In genomic region chr6:125089521-125090321, GRCm38 (mm10) we compare ENCODE assay signal across 8 mouse cellular contexts. TPM values are rescaled to one million over a fixed set of nuclear protein-coding genes. Genes with fewer than 3 reads are reported as not detected.
DNase-seq lines count a peak whose midpoint lies in the region; ATAC-seq and TF ChIP-seq lines count a peak whose summit lies in the region.

No protein-coding gene starts in this region.

- WGBS in forebrain, embryonic 11.5 days, result 4% methylated on average over 15 of the region's 15 CpGs
- 4% methylated on average over 15 of the region's 15 CpGs for WGBS in heart, embryonic 14.5 days
- WGBS in kidney, postnatal 0 days, result 4% methylated on average over 15 of the region's 15 CpGs
- WGBS in liver, embryonic 11.5 days, result 6% methylated on average over 15 of the region's 15 CpGs

- no peaks in the 10 kb centered on the region for H3K79me2 ChIP-seq in myocyte (ENCODE audit: control insufficient read depth, insufficient read depth)

- H3K27me3 ChIP-seq in E14TG2a.4 (ENCODE audit: insufficient read depth, low read length) (no peaks in the 10 kb centered on the region), myocyte (ENCODE audit: control insufficient read depth, insufficient read depth, insufficient read length) (no peaks in the 10 kb centered on the region)
- no peaks in the 10 kb centered on the region for H3K27me3 ChIP-seq in forebrain, embryonic 11.5 days (ENCODE audit: control insufficient read depth, insufficient read depth, low read length)
- no peaks in the 10 kb centered on the region for H3K27me3 ChIP-seq in heart, embryonic 14.5 days (ENCODE audit: control insufficient read depth, insufficient read depth, low read length)
- no peaks in the 10 kb centered on the region for H3K27me3 ChIP-seq in kidney, postnatal 0 days (ENCODE audit: insufficient read depth, low read length)
- no peaks in the 10 kb centered on the region for H3K27me3 ChIP-seq in liver, embryonic 11.5 days (replicated peaks; ENCODE audit: control insufficient read depth, insufficient read depth, low read length)

- peak overlapping the region; percentile 66 for H3K4me3 ChIP-seq in E14TG2a.4 (replicated peaks; ENCODE audit: low read length)
- peak overlapping the region; percentile 11; the same call in 1 of the 2 replicates for H3K4me3 ChIP-seq in forebrain, embryonic 11.5 days (ENCODE audit: low read depth, low read length)
- H3K4me3 ChIP-seq in heart, embryonic 14.5 days (ENCODE audit: control insufficient read depth in 1 of 2, insufficient read depth in 1 of 2, low read depth in 1 of 2, low read length in 2 of 2), result peak overlapping the region; percentile 16 to 29
- peak overlapping the region; percentile 19; the same call in 1 of the 2 replicates for H3K4me3 ChIP-seq in kidney, postnatal 0 days (replicated peaks; ENCODE audit: low read depth, low read length)
- H3K4me3 ChIP-seq in liver, embryonic 11.5 days (ENCODE audit: low read depth, low read length), result peak overlapping the region; percentile 30; the same call in 1 of the 2 replicates
- no peak overlapping the region for H3K4me3 ChIP-seq in myocyte

- TF ChIP-seq POLR2A in myocyte (IDR thresholded peaks at IDR 0.05; ENCODE audit: insufficient read length, low read depth), result no peak

- peak overlapping the region; percentile 48 for H3K4me2 ChIP-seq in forebrain, embryonic 11.5 days (ENCODE audit: low read depth, low read length, severe bottlenecking)
- peak overlapping the region; percentile 62 for H3K4me2 ChIP-seq in heart, embryonic 14.5 days (ENCODE audit: low read length)
- H3K4me2 ChIP-seq in kidney, postnatal 0 days (ENCODE audit: low read length), result peak overlapping the region; percentile 49
- H3K4me2 ChIP-seq in liver, embryonic 11.5 days, result peak overlapping the region; percentile 65
- peak overlapping the region; percentile 80 for H3K4me2 ChIP-seq in myocyte (ENCODE audit: low read depth)

- H3K9ac ChIP-seq in forebrain, embryonic 11.5 days (ENCODE audit: low read length), result peak overlapping the region; percentile 57
- peak overlapping the region; percentile 66 for H3K9ac ChIP-seq in heart, embryonic 14.5 days (ENCODE audit: low read length)
- H3K9ac ChIP-seq in kidney, postnatal 0 days (ENCODE audit: low read depth, low read length), result peak overlapping the region; percentile 6; the same call in 1 of the 2 replicates
- peak overlapping the region; percentile 66 for H3K9ac ChIP-seq in liver, embryonic 11.5 days (ENCODE audit: low read depth, low read length)

- peaks cover 85% of the 10 kb centered on the region for H3K4me1 ChIP-seq in E14TG2a.4 (replicated peaks; ENCODE audit: low read depth, low read length)
- H3K4me1 ChIP-seq in forebrain, embryonic 11.5 days (replicated peaks; ENCODE audit: control insufficient read depth, insufficient read depth, low read length), result peaks cover 23% of the 10 kb centered on the region
- H3K4me1 ChIP-seq in heart, embryonic 14.5 days (ENCODE audit: control insufficient read depth in 2 of 2, insufficient read depth in 2 of 2, low read length in 2 of 2), result peaks cover 17 to 26% of the 10 kb centered on the region in 2 experiments
- peaks cover 17% of the 10 kb centered on the region for H3K4me1 ChIP-seq in kidney, postnatal 0 days (replicated peaks; ENCODE audit: insufficient read depth, low read length)
- H3K4me1 ChIP-seq in liver, embryonic 11.5 days (replicated peaks; ENCODE audit: control insufficient read depth, insufficient read depth, low read length), result peaks cover 26% of the 10 kb centered on the region

- H3K36me3 ChIP-seq in E14TG2a.4 (ENCODE audit: insufficient read depth, low read length) (no peaks in the 10 kb centered on the region), myocyte (ENCODE audit: control insufficient read depth, insufficient read depth) (no peaks in the 10 kb centered on the region)
- no peaks in the 10 kb centered on the region for H3K36me3 ChIP-seq in forebrain, embryonic 11.5 days (ENCODE audit: control insufficient read depth, insufficient read depth, low read length)
- H3K36me3 ChIP-seq in heart, embryonic 14.5 days (ENCODE audit: control insufficient read depth, insufficient read depth, low read length), result no peaks in the 10 kb centered on the region
- H3K36me3 ChIP-seq in kidney, postnatal 0 days (ENCODE audit: insufficient read depth, low read length), result no peaks in the 10 kb centered on the region
- no peaks in the 10 kb centered on the region for H3K36me3 ChIP-seq in liver, embryonic 11.5 days (ENCODE audit: control insufficient read depth, insufficient read depth, low read length)

- peak; percentile 68 for DNase-seq in c-Kit-positive CD71-positive TER-119-positive erythroid progenitor cells, embryonic 14.5 days (ENCODE audit: low spot score)
- DNase-seq in forebrain, embryonic 11.5 days (ENCODE audit: low spot score), result peak; percentile 83
- peak; percentile 94 for DNase-seq in kidney, postnatal 0 days (ENCODE audit: low spot score)
- DNase-seq in liver, embryonic 11.5 days (ENCODE audit: low spot score), result peak; percentile 75
- DNase-seq in testis, postnatal 10 days (ENCODE audit: low spot score), result peak; percentile 87

- peaks cover 7% of the 10 kb centered on the region for H3K9me3 ChIP-seq in E14TG2a.4 (ENCODE audit: low read length)
- no peaks in the 10 kb centered on the region for H3K9me3 ChIP-seq in forebrain, embryonic 11.5 days (ENCODE audit: control insufficient read depth, low read length)
- H3K9me3 ChIP-seq in heart, embryonic 14.5 days (ENCODE audit: control insufficient read depth, low read length), result no peaks in the 10 kb centered on the region
- H3K9me3 ChIP-seq in kidney, postnatal 0 days (replicated peaks; ENCODE audit: low read length), result no peaks in the 10 kb centered on the region
- no peaks in the 10 kb centered on the region for H3K9me3 ChIP-seq in liver, embryonic 11.5 days (ENCODE audit: control insufficient read depth, low read length)

- H3K27ac ChIP-seq in forebrain, embryonic 11.5 days (ENCODE audit: low read depth, low read length), result peak overlapping the region; percentile 94
- peak overlapping the region; percentile 94 to 97 for H3K27ac ChIP-seq in heart, embryonic 14.5 days (replicated peaks in 1 of 2; ENCODE audit: control insufficient read depth in 1 of 2, insufficient read depth in 1 of 2, low read depth in 2 of 2, low read length in 2 of 2)
- H3K27ac ChIP-seq in kidney, postnatal 0 days, result peak overlapping the region; percentile 92
- H3K27ac ChIP-seq in liver, embryonic 11.5 days (ENCODE audit: low read depth, low read length), result peak overlapping the region; percentile 88

- no peak overlapping the region for H3ac ChIP-seq in myocyte (ENCODE audit: control insufficient read depth, insufficient read length)

- peak; percentile 76 for ATAC-seq in forebrain, embryonic 11.5 days (replicated peaks; ENCODE audit: low FRiP score)
- ATAC-seq in heart, embryonic 14.5 days (ENCODE audit: insufficient number of reproducible peaks, insufficient read depth, low FRiP score, low read depth), result peak; percentile 72
- peak; percentile 65 for ATAC-seq in kidney, postnatal 0 days (replicated peaks; ENCODE audit: low FRiP score, low read depth)
- peak; percentile 64 for ATAC-seq in liver, embryonic 11.5 days (replicated peaks; ENCODE audit: low FRiP score)

- no peak for TF ChIP-seq CTCF in E14TG2a.4 (conservative IDR thresholded peaks at IDR 0.05; ENCODE audit: low read length)
- TF ChIP-seq CTCF in kidney, postnatal 0 days (IDR thresholded peaks at IDR 0.05; ENCODE audit: low read depth), result peak; percentile 28

TF ChIP-seq in myocyte, 11 proteins besides CTCF, POLR2A, EP300 and RAD21:
- TF ChIP-seq MYOD1 (IDR thresholded peaks at IDR 0.05; ENCODE audit: control insufficient read depth in 1 of 3, insufficient read length in 2 of 3, low read depth in 2 of 3) (peak in 1 of 3 experiments; percentile 9), MYOG (IDR thresholded peaks at IDR 0.05; ENCODE audit: control insufficient read depth in 1 of 3, insufficient read depth in 1 of 3, insufficient read length in 2 of 3, low read depth in 2 of 3) (peak in 1 of 3 experiments; percentile 30), E2F4 (IDR thresholded peaks at IDR 0.05; ENCODE audit: insufficient read depth) (no peak)

RNA-seq across cellular contexts. Expression of gene Chd4, which starts 6.1 kb away (rescaled TPM):
- polyA plus RNA-seq in forebrain, embryonic 11.5 days (2014; fragmentation: Nextera tagmentation; extraction: Ambion mirVana), result 124 and 131 TPM in 2 replicates
- polyA plus RNA-seq in heart, embryonic 14.5 days (2014; fragmentation: Nextera tagmentation; extraction: Ambion mirVana), result 58.6 and 67.4 TPM in 2 replicates
- 60.7 and 64.2 TPM in 2 replicates for polyA plus RNA-seq in kidney, postnatal 0 days (2015; fragmentation: Nextera tagmentation; extraction: Ambion mirVana)
- polyA plus RNA-seq in liver, embryonic 11.5 days (2014; fragmentation: Nextera tagmentation; extraction: Ambion mirVana), result 62.5 and 71.6 TPM in 2 replicates
- 133 TPM for polyA plus RNA-seq in myocyte (2012; fragmentation: generic; extraction: Trizol)

RNA-seq across cellular contexts. Expression of gene Lpar5, which starts 22.0 kb away (rescaled TPM):
- polyA plus RNA-seq in forebrain, embryonic 11.5 days (2014; fragmentation: Nextera tagmentation; extraction: Ambion mirVana), result 0.21 and 0.36 TPM in 2 replicates
- polyA plus RNA-seq in heart, embryonic 14.5 days (2014; fragmentation: Nextera tagmentation; extraction: Ambion mirVana), result 0.36 TPM in 1 of 2 replicates, not detected in the other
- 0.29 and 0.30 TPM in 2 replicates for polyA plus RNA-seq in kidney, postnatal 0 days (2015; fragmentation: Nextera tagmentation; extraction: Ambion mirVana)
- 2.6 and 3.2 TPM in 2 replicates for polyA plus RNA-seq in liver, embryonic 11.5 days (2014; fragmentation: Nextera tagmentation; extraction: Ambion mirVana)
- not detected for polyA plus RNA-seq in myocyte (2012; fragmentation: generic; extraction: Trizol)

RNA-seq across cellular contexts. Expression of gene Acrbp, which starts 40.2 kb away (rescaled TPM):
- polyA plus RNA-seq in forebrain, embryonic 11.5 days (2014; fragmentation: Nextera tagmentation; extraction: Ambion mirVana), result 14.6 and 15.8 TPM in 2 replicates
- 5.4 and 6.5 TPM in 2 replicates for polyA plus RNA-seq in heart, embryonic 14.5 days (2014; fragmentation: Nextera tagmentation; extraction: Ambion mirVana)
- 4.2 and 4.5 TPM in 2 replicates for polyA plus RNA-seq in kidney, postnatal 0 days (2015; fragmentation: Nextera tagmentation; extraction: Ambion mirVana)
- polyA plus RNA-seq in liver, embryonic 11.5 days (2014; fragmentation: Nextera tagmentation; extraction: Ambion mirVana), result 6.0 and 7.4 TPM in 2 replicates
- 1.4 TPM for polyA plus RNA-seq in myocyte (2012; fragmentation: generic; extraction: Trizol)

RNA-seq across cellular contexts. Expression of gene Nop2, which starts 42.0 kb away (rescaled TPM):
- polyA plus RNA-seq in forebrain, embryonic 11.5 days (2014; fragmentation: Nextera tagmentation; extraction: Ambion mirVana), result 65.4 and 70.3 TPM in 2 replicates
- 35.3 and 36.6 TPM in 2 replicates for polyA plus RNA-seq in heart, embryonic 14.5 days (2014; fragmentation: Nextera tagmentation; extraction: Ambion mirVana)
- 41.1 and 43.2 TPM in 2 replicates for polyA plus RNA-seq in kidney, postnatal 0 days (2015; fragmentation: Nextera tagmentation; extraction: Ambion mirVana)
- polyA plus RNA-seq in liver, embryonic 11.5 days (2014; fragmentation: Nextera tagmentation; extraction: Ambion mirVana), result 114 and 125 TPM in 2 replicates
- 55.4 TPM for polyA plus RNA-seq in myocyte (2012; fragmentation: generic; extraction: Trizol)

RNA-seq across cellular contexts. Expression of gene Ing4, which starts 50.2 kb away (rescaled TPM):
- 126 and 135 TPM in 2 replicates for polyA plus RNA-seq in forebrain, embryonic 11.5 days (2014; fragmentation: Nextera tagmentation; extraction: Ambion mirVana)
- polyA plus RNA-seq in heart, embryonic 14.5 days (2014; fragmentation: Nextera tagmentation; extraction: Ambion mirVana), result 67.1 and 76.1 TPM in 2 replicates
- 118 and 119 TPM in 2 replicates for polyA plus RNA-seq in kidney, postnatal 0 days (2015; fragmentation: Nextera tagmentation; extraction: Ambion mirVana)
- polyA plus RNA-seq in liver, embryonic 11.5 days (2014; fragmentation: Nextera tagmentation; extraction: Ambion mirVana), result 60.0 and 63.8 TPM in 2 replicates
- polyA plus RNA-seq in myocyte (2012; fragmentation: generic; extraction: Trizol), result 31.2 TPM

Comparison
In these comparisons a context has a peak if more than half of its experiments do, and no peak if none do; other contexts are left out.
1. H3K9ac ChIP-seq: peak in every context shown above with its lines; median percentile 66 in heart, embryonic 14.5 days; 66 in liver, embryonic 11.5 days; 57 in forebrain, embryonic 11.5 days; 6 in kidney, postnatal 0 days.